Mouse (Mus musculus): ENCODE results near the gene Gm3139. TPM values are rescaled to one million over a fixed set of nuclear protein-coding genes. Genes with fewer than 3 reads are reported as not detected.

Gene Gm3139
- not detected for polyA plus RNA-seq (2014; fragmentation: Illumina TruSeq; extraction: RNeasy Lipid Tissue Mini Kit (QIAGEN cat#74804); ENCODE audit: low read depth, low replicate concordance)

DNA sequence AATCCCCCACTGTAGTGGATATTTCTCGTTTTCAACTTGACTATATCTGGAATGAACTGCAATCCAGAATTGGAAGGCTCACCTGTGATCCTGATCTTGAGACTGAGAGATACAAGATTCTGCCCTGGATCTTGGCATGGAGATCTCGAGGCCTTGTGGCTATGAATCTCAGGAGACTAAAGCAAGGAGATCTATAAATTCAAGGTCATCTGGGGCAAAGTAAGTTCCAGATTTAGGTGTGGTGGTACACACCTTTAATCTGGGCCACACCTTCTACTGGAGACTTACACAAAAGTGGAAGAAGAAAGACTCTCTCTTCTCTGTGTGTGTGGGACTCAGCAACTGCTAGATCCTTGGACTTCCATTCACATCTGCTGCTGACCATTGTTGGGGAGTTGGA, at the start of gene Gm3139:
Gm3139 (plus strand) TSS at position 301 of the 400 bp plus-strand sequence.

Other genes starting within 250 kb of the Gm3139 start
- gene A430089I19Rik, start 219.5 kb upstream of the Gm3139 start, polyA plus RNA-seq (2014; fragmentation: Illumina TruSeq; extraction: RNeasy Lipid Tissue Mini Kit (QIAGEN cat#74804); ENCODE audit: low read depth, low replicate concordance) = not detected
- gene Gm6502, start 211.9 kb upstream of the Gm3139 start, polyA plus RNA-seq (2014; fragmentation: Illumina TruSeq; extraction: RNeasy Lipid Tissue Mini Kit (QIAGEN cat#74804); ENCODE audit: low read depth, low replicate concordance) = not detected
- not detected for gene AA792892, start 186.5 kb upstream of the Gm3139 start, polyA plus RNA-seq (2014; fragmentation: Illumina TruSeq; extraction: RNeasy Lipid Tissue Mini Kit (QIAGEN cat#74804); ENCODE audit: low read depth, low replicate concordance)
- gene Gm7682, start 80.5 kb upstream of the Gm3139 start, polyA plus RNA-seq (2014; fragmentation: Illumina TruSeq; extraction: RNeasy Lipid Tissue Mini Kit (QIAGEN cat#74804); ENCODE audit: low read depth, low replicate concordance) = not detected
- gene Gm3147, start 90.1 kb downstream of the Gm3139 start, polyA plus RNA-seq (2014; fragmentation: Illumina TruSeq; extraction: RNeasy Lipid Tissue Mini Kit (QIAGEN cat#74804); ENCODE audit: low read depth, low replicate concordance) = not detected
- gene Gm6509, start 97.7 kb downstream of the Gm3139 start, polyA plus RNA-seq (2014; fragmentation: Illumina TruSeq; extraction: RNeasy Lipid Tissue Mini Kit (QIAGEN cat#74804); ENCODE audit: low read depth, low replicate concordance) = not detected
- gene Gm6205, start 122.1 kb downstream of the Gm3139 start, polyA plus RNA-seq (2014; fragmentation: Illumina TruSeq; extraction: RNeasy Lipid Tissue Mini Kit (QIAGEN cat#74804); ENCODE audit: low read depth, low replicate concordance) = not detected

Data from heart, adult 10 weeks (tissue).